In genomic region chr3:152225906-152226305, GRCm38 (mm10) we compare ENCODE assay signal across 25 mouse cellular contexts. TPM values are rescaled to one million over a fixed set of nuclear protein-coding genes. Genes with fewer than 3 reads are reported as not detected.
"Had no signal": no experiment of that assay in that cellular context is flagged by ENCODE, and none has a peak within 500 bp of the region (broad histone marks: within the 10 kb centered on the region; RNA-seq: fewer than 3 reads in every experiment).

No protein-coding gene starts in this region.

- H3K4me3 ChIP-seq: gastrocnemius, adult 2 months; heart, embryonic 10.5 days; heart, embryonic 12.5 days; hindbrain, embryonic 10.5 days; hindbrain, embryonic 12.5 days; intestine, embryonic 15.5 days; layer of hippocampus, adult 2 months; left cerebral cortex, adult 2 months; limb, embryonic 10.5 days; limb, embryonic 12.5 days; liver, embryonic 12.5 days had no signal

- DNase-seq: gastrocnemius, adult 2 months; gastrocnemius, postnatal 10 days; gastrocnemius, postnatal 25 days; heart, adult 18-20 months; heart, postnatal 10 days; heart, postnatal 4 days; liver had no signal

- H3K4me1 ChIP-seq: heart, embryonic 10.5 days; heart, embryonic 12.5 days; hindbrain, embryonic 10.5 days; hindbrain, embryonic 12.5 days; intestine, embryonic 15.5 days; limb, embryonic 10.5 days; limb, embryonic 12.5 days had no signal

- H3K4me2 ChIP-seq: heart, embryonic 12.5 days; hindbrain, embryonic 12.5 days; hindbrain, embryonic 14.5 days; intestine, embryonic 15.5 days; limb, embryonic 12.5 days; liver, embryonic 12.5 days had no signal

- H3K27me3 ChIP-seq: heart, embryonic 12.5 days; hindbrain, embryonic 12.5 days; intestine, embryonic 15.5 days; limb, embryonic 12.5 days; liver, embryonic 12.5 days had no signal

- H3K27ac ChIP-seq: gastrocnemius, adult 2 months; heart, embryonic 10.5 days; hindbrain, embryonic 10.5 days; hindbrain, embryonic 12.5 days; hindbrain, embryonic 14.5 days; intestine, embryonic 15.5 days; kidney, postnatal 0 days; layer of hippocampus, adult 2 months; left cerebral cortex, adult 2 months; limb, embryonic 10.5 days; limb, embryonic 12.5 days; liver, embryonic 12.5 days; liver, embryonic 14.5 days had no signal

- H3K9me3 ChIP-seq: heart, embryonic 10.5 days; heart, embryonic 12.5 days; hindbrain, embryonic 10.5 days; hindbrain, embryonic 12.5 days; intestine, embryonic 15.5 days; limb, embryonic 10.5 days; limb, embryonic 12.5 days; liver, embryonic 12.5 days had no signal

- H3K9ac ChIP-seq: heart, embryonic 12.5 days; hindbrain, embryonic 12.5 days; hindbrain, embryonic 14.5 days; intestine, embryonic 15.5 days; limb, embryonic 12.5 days; liver, embryonic 12.5 days; liver, embryonic 14.5 days had no signal

- ATAC-seq: forebrain, embryonic 16.5 days; hindbrain, embryonic 16.5 days; inflammation-experienced regulatory T-cells, adult 6 months; intestine, embryonic 15.5 days; intestine, postnatal 0 days; liver, embryonic 12.5 days had no signal

RNA-seq across cellular contexts. Expression of gene Nexn, which starts 40.2 kb away (rescaled TPM):
- total RNA-seq: granulocyte monocyte progenitor cell, adult 5-6 weeks had no signal

RNA-seq across cellular contexts. Expression of gene Gipc2, which starts 59.9 kb away (rescaled TPM):
- total RNA-seq: granulocyte monocyte progenitor cell, adult 5-6 weeks had no signal
- polyA plus RNA-seq: inflammation-experienced regulatory T-cells, adult 6 months had no signal
